Mouse (Mus musculus) cerebellum, postnatal 14 days (tissue): ENCODE results near the gene Zfp64.
A peak's percentile ranks its signal among the peaks of the same experiment; 100 is the strongest.

Experiments used
- DNase-seq, 2 experiments: peaks; one replicate each; pipeline ENCODE4 v3.0.0; 2021; ENCODE audit warnings: mixed read lengths in 2 of 2

The Zfp64 gene

DNA sequence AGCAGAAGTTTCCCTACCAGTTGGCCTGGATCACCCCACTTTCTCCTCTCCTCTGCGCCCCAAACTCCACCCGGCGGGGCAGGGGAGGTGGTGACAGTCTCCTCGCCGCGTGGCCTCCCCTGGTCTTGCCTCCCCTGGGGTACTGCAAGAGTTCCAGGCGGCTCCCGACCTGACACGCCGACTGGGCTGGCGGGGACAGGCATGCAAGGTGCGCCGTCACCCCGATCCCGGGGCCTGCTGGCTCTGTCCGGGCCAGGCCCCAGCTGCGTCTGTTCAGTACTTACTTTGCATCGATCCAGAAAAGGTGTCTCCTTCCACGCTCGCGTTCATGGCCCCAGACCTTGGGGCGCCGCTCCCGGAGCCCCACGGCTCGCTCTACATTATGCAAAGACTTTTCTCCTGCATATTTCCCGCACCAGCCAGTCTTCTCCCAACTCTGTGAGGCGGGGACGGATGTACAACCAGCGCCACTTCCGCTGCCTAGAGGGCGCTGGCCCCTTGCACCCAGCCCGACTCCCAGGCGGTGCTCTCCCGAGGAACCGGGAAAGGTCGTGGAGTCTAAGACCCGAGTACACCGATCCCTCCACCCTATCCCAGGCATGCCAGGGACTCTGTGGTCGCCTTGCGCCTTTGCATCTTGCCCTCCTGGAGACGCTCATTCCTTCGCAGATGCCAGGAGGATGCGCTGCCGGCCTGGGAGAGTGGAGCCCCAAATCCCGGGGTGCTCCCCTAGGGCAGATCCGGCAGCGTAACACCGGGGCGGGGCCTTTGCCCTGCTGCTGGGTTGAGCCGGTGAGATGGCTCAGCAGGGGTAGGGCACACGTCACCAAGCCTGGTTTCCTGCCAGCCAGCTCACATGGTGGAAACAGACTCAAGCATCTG lies at the start of gene Zfp64:
Gene Zfp64 (minus strand): TSS at position 753 of the 882 bp plus-strand sequence.
- DNase-seq = peak; percentile 75 to 79

DNA sequence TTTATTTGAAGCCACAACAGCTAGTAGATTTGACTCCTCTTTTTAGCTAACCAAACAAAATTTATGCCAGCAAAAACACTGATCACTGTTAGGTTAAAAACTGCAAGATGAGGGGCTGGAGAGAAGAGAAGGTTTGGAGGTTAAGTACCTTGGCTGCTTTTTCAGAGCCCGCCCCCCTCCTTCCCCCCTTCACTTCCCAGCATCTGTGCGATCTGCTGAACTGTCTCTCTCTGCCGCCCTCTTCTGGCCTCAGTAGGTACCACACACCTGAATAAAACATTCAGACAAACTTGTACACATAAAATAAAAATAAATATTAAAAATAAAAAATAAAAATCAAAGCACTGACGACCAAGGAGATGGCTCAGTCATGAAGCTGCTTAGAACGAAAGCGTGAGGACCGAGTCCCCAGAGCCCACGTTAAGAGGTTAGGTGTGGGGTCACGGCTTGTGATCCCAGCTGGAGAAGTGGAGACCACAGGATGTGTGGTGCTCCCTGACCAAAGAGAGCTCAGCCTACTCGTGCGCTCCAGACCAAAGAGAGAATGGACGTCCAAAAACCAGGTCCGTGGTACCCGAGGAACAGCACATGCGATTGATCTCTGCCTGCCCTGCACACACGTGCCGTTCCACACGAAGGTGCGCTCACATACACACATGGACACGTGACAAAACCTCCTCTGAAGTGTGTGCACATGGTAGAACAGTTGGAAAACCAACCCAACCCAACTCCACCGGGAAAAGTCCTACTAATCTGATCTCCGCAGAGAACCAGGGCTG lies 37.4 kb upstream of the Zfp64 start:
- peak; percentile 57 to 74 for DNase-seq

DNA sequence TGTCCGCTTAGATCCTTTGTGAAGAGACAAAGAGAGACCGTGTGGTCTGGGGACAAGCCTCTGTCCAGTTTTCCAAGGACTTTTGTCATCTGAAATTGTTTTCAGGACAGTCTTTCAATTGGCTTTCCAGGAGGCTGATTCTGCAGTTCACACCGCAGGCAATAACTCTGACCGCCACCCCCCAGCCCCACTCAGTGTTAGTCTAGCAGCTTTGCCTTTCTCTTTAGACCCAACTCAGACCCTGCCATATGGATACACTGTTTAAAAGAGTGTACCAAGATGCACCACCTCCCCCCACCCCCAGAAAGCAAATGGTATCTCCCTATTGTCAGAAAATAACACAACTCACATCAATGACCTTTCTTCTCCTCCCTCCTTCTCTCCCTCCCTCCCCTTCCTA lies 35.6 kb upstream of the Zfp64 start:
- no peak for DNase-seq

DNA sequence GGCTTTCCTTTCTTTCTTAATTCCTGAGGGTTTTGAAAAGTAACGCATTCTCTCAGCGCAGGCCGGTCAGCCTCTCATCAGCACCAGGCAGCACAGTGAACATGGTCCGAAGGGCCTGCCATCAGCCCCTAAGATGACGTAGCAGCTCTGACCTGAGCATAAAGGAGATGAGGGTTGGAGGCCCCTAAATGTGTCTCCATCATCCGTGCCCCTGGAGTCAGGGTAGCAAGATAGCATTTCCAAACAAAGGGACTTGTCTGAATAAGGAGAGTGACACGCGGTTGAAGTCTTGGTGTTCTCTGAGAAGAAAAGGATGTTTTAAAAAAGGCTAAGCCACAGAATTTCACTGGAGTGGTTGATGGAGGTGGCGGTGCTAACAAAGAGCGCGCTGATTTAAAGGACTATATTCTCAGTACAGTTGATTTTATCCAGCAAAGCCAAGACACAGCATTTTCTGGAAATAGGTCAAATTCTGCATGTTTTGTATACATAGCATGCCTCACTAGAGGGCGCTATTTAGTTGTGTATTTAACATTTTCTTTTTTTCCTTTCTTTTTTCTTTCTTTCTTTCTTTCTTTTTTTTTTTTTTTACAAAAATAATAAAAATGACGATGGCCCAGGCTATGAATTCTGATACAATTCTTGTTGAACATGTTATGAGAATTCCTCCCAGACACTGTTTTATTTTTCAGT lies 34.8 kb upstream of the Zfp64 start:
- peak; percentile 49 to 61 for DNase-seq

DNA sequence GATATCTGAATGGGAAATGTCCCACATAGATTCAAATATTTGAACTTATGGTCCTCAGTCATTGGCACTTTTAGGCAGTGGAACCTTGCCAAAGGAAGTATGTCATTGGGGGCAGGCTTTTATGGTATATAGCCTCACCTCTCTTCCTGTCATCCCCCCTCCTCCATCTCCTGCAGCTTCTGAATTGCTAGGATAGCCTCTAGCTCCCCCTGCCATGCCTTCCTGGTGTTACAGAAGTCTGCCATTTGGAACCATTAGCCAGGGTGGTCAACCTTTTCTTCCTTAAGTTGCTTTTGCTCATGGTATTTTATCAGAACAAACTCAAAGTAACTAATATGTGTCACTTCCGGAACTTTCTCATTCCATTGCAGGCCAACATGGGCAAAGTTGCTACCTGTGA lies 32.7 kb upstream of the Zfp64 start:
- DNase-seq = no peak

DNA sequence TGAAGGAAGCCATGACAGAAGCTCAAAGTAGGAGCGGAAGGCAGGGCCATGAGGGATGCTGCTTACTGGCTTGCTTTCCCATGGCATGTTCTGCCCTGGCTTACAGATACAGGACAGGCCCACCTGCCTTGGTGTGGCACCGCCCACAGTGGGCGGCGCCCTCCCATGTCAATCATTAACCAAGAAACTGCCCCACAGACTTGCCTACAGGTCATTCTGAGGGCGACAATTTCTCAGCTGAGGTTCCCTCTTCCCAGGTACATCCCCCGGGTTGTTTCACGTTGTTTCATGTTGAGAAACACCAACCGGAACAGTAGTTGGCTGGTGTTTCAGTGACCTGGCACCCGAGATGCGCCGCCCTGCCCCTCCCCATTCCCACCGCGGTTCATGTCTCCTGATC lies 32.0 kb upstream of the Zfp64 start:
- no peak for DNase-seq

DNA sequence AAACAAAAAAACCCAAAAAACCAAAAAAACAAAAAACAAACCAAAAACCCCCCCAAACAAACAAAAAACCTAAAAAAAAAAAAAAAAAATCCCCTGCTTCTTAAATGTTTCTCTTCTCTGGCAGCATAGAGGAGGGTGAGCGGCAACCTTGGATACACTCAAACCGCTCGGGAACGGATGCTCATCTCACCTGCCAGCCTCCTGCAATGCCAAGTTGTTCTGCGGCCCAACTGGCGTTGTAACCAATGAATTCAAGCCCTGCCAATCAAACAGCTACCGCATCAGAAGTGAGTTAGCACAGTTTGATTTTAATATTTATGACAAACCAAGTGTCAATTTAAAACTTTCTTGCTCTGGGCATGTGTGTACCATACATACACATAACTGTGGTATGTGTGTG lies 26.6 kb upstream of the Zfp64 start:
- DNase-seq = peak; percentile 32 to 48

DNA sequence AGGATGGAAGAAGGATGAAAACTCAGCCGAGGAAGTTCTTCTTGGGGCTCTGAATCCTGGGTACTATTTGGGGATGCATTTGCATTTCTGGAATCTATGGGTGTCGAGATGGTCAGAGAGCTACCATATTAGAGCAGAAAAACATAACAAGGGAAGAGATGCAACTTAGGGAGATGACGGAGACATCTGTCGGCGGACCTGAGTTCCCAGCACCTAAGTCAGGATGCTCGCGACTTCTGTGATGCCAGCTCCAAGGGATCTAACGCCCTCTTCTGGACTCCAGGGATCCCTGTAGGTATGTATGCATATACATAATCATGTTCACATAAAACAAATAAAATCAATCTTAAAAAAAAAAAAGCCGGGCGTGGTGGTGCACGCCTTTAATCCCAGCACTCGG lies 26.1 kb upstream of the Zfp64 start:
- DNase-seq = no peak

DNA sequence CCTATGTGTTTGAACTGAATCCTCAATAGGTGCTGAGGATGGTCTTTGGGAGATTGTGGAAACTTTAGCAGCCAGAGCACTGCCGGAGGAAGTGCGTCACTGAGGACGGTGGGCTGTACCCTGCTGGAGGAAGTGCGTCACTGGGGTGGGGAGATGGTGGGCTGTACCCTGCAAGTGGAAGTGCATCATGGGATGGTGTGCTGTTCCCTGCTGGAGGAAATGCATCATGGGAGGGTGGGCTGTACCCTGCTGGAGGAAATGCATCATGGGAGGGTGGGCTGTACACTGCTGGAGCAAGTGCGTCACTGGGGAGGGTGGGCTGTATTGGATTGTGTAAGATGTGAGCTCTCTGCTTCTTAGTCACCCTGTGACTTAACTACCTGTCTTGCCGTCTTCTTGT lies 25.5 kb upstream of the Zfp64 start:
- peak in 1 of 2 experiments; percentile 18 for DNase-seq

DNA sequence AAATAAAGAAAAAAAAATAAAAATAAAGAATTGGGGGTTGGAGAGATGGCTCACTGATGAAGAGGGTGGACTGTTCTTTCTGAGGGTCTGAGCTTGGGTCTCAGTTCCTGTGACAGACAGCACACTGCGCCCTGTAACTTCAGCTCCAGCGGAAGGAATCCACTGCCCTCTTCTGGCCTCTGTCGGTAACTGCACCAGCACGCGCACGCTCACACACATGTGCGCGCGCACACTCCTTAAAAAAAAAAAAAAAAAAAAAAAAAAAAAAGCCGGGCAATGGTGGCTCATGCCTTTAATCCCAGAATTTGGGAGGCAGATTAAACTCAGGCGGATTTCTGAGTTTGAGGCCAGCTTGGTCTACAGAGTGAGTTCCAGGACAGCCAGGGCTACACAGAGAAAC lies 24.4 kb upstream of the Zfp64 start:
- peak; percentile 22 to 46 for DNase-seq

DNA sequence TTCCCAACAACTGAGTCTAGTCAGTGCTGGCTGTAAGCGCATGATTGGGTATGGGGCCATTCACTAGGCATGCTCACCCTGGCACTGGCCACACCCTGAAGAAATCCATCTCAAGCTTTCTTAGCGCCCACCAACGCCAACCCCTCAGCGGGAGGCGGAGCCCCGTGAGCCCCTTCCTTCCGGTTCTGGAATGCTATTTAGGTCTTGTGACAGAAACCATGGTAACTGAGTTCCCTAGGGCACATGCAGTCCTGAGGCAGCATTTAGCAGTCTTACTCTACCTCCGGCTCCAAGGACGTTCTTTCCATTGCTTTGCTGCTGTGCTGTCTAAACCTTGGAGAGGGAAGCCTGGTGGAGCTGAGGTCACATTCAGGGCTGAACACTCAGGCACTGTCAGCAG lies 22.6 kb upstream of the Zfp64 start:
- DNase-seq = no peak

DNA sequence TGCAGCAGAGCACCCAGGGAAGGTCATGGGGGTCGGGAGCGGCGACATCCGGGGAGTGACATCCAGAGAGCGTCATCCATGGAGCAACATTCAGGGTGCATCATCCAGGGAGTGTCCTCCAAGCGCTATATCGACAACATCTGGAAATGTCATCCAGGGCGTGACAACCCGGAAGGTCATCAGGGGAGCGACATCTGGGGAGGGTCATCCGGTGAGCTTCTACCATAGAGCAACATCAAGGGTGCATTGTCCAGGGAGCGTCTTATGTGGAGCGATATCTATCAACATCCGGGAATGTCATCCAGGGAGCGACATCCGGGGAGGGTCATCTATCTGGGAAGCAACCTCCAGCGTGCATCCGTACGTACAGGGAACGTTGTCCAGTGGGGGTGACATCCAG lies 14.7 kb upstream of the Zfp64 start:
- DNase-seq = no peak

DNA sequence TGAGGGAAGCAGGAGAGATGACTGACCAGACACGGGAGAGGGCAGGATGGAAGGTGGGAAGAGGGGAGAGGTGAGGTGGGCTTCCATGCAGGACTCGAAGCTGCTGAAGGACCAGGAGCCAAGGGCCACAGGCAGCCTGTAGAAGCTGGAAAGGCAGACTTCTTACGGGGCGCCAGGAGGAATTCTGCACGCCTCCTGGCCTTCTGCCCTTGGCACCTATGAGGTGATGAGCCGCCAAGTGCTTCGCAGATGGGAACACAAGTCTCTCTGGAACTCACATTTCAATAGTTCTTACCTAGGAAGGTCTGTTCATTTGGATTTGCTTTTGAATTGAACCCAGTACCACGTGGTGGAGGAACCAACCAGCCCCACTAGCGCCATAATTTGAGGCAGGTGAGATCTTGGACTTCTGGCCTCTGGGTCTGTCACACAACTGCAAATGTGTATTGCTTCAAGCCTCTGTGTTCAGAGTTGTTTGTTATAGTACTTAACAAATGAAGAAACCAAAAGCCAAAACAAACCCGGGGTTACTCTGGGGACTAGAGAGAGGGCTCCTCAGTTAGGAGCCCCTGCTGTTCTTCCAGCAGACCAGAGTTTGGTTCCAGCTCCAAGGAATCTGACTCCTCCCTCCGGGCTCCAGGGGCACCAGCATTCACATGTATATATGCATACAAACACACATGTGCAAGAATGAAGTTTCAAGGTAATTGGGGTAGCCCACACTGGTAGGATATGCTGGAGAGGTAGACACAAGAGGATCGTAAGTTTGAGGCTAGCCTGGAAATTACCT lies 12.9 kb upstream of the Zfp64 start:
- peak; percentile 84 to 92 for DNase-seq

DNA sequence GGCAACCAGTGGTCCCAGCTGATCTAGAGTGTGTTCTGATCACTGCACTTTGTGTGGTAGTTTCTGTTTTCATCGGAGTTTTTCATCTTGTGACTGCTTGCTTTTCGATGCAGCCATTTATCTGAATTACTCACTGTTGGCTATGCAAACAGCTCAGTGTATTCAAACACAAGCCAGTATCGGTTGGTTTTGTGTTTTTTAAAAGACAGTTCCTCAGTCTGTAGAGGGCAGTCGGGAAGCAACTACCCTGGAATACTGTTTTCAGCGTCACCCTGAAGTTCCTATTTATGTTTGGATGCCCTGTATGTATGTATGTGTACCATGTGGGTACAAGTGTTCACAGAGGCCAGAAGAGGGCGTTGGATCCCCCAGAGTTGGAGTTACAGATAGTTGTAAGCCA lies 11.1 kb upstream of the Zfp64 start:
- DNase-seq = no peak

DNA sequence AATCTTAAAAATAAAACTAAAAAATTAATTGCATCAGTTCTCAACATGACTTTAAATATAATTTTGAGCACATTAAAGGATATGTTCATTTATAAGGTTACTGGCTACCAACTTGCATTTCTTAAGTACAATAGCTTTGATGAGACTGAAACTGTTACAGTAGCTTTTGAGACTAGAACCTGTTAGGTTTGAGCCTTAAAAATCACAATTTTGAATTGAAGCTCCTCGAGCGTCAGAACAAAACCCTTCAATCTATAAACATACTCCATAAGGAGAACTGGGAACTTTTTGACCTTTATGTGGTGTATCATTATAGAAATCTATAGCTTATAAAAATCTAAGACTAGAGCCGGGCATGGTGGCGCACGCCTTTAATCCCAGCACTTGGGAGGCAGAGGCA lies 9.5 kb upstream of the Zfp64 start:
- no peak for DNase-seq

DNA sequence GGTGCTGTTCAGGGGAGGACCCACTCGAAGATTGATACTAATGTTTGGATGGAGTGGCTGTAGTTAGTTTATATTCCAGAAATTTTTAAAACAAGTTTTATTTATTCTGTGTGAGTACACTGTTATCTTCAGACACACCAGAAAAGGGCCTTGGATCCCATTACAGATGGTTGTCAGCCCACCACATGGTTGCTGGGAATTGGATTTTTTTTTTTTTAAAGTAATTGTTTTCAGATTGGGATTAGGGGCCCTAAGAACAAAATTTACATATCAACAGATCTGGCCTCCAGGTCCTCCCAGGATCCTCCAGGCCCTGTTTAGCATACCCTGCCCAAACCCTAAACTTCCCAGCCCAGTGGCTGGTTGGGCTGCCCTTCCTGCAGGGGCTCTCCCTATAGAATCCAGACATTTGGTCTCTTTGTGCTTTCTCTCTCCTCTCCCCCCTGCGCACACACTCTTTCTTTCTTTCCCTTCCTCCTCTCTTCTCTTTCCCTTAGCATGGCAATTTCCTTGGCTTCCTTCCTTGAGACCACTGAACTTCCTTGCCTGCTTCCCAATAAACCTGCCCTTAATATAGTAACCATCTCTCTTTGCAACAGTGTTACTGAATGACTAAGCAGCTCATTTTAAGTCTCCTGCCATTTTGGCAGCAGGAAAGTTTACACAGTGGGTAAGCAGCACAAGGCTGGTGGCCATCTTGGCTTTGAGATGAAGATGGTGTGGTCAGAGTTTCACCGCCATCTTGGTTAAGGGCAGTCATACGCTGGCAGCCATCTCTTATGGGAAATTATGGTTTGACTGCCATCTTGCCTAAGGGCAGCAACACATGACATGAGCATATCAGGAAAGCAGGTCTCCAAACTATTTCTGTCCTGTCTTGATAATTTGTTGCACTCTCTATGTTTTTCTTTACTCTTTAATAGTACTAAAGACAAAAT lies 6.6 kb upstream of the Zfp64 start:
- DNase-seq = no peak

DNA sequence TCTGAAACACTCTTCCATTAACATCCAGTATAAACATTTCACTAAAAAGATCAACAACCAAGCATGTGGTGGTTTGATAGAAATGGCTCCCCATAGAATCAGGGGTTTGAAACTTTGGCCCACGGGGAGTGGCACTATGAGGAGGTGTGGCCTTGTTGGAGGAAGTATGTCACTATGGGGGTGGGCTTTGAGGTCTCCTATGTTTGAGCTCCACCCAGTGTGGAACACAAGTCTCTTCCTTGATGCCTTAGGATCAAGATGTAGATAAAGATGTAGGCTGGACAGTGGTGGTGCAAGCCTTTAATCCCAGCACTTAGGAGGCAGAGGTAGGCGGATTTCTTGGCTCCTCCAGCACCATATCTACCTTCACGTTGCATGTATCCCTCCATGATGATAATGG lies 5.4 kb upstream of the Zfp64 start:
- DNase-seq = no peak

DNA sequence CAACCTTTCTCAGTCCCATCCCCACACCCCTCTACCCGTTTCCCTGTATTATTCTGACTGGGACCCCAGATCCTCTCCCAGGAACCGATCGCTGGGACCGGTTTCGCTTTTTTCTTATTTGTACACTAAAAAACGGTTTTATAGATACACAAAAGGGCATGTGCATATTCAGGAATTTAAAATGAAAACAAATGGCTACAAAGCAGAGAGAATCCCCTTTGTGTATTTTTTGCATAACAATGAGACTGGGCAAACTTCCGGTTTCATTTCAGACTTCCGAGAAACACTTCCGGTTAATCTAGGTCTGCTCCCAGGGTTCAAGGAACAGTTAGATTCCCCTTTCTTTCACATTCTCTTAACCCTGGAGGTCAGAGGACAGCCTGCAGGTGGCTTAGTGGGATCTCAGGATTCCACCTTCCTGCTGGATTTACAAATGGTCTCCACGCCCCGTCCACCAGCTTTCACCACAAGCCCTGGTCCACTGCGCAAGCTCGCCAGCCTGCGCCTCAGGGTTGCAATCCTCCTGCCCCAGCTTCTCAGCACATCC lies 4.0 kb upstream of the Zfp64 start:
- no peak for DNase-seq

DNA sequence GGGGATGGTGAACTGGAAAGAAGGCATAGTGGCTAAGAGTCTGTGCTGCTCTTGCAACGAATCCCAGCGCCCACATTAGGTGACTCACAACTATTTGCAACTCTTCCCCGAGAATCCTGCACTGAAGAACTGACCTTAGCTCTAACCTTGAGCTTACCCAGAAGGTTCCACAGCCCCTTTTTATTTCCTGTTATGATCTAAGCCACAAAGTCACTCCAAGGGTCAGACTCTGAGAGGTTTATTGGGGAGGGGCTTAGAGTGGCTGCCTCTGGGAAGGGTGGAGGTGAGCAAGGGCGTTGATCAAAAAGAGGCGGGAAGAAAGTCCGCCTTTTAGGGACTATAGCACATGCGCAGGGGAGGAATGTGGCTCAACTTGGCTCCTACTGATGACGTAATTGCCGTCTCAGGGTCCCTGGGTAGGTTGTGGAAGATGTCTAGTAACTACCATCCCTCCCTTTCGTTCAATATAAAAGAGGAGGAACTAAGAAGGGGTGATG lies 511 bp upstream of the Zfp64 start:
- DNase-seq = no peak

DNA sequence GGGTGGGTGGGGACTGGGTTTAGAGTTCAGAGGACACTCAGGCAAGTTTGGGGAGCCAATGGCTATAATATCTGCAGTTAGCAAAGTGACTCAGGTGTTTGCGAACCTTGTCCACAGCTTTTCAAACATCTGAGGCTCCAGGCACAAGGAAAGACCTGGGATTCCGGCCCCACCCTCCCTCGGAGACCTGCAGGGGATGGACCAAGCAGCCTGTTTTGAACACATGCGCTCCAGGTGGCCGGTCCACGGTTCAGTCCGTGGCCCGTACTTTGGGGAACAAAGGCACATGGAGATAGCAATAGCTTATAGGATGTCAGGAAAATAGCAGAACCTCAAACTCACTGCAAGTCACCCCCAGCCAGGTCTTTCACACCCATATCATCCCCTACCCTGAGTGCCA lies 1.0 kb downstream of the Zfp64 start:
- DNase-seq = peak in 1 of 2 experiments; percentile 16

DNA sequence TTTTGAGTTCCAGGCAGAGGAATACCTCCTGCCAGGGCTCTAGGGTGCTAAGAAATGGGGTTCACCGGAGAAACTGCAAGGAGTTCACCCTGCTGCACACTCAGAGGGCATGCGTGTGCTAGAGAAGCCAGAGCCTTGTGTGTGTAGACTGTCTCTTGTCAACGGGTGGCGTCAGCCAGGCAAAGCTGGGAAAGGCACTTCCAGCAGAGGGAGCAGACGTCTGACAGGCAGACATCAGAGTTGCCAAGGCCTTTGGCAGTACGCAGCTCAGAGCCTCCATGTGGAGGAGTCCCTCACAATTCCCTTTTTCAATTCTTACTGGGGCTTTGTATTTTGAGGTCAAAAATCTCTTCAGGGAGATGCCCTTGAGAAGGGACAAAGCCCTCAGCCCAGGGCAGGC lies 6.9 kb downstream of the Zfp64 start:
- peak; percentile 43 to 55 for DNase-seq
